Mouse (Mus musculus) adrenal gland, adult 2 months (tissue): ENCODE data around the gene Slc38a3. TPM values are rescaled to one million over a fixed set of nuclear protein-coding genes. Genes with fewer than 3 reads are reported as not detected.

Source experiments
- DNase-seq: peaks from one replicate; pipeline ENCODE4 v3.0.0; 2021
- polyA plus RNA-seq: library from polyadenylated mRNA; depleted of rRNA; stranded (reverse); fragments of >200 nt; gene quantifications from 2 replicates; pipeline ENCODE4 v1.2.3, GENCODE M21; 2012
- total RNA-seq, 2 experiments: library from RNA; stranded (reverse); gene quantifications; 2 replicates each; pipeline ENCODE4 v1.2.3; 2021

Slc38a3 gene
- total and polyA plus RNA-seq, 3 experiments: 0.48 to 4.1 (median 2.7) TPM

DNA sequence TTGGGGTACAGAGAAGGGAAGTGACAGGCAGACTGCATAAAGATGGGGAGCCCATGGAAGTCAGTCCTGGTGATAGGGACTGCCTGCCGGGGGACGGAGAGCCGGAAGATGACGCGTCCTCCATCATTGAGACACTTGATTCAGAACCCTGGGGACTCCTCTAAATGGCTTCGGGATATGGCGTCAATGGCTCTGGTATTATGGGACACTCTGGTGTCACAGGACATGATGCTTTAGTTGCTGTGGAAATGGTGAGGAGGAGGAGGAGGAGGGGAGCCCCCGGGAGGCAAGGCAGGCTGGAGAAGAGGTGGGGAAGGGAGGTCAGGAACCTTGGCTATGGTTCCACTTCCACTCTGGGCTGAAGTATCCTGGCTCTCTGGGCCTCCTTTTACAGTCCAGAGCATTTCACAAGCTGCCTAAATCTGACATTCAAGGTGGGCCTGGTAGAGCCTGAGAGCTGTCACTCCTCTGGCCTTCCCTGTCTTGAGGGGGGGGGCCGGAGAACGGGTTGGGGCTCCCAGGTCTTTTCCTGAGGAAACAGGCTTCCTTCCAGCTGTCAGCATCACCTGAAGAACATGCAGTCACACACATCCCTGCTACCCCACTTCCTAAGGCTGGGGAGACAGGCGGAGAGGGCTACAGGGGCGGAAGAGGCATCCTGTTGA is 26.2 kb upstream of the Slc38a3 start:
- peak; percentile 48 for DNase-seq

DNA sequence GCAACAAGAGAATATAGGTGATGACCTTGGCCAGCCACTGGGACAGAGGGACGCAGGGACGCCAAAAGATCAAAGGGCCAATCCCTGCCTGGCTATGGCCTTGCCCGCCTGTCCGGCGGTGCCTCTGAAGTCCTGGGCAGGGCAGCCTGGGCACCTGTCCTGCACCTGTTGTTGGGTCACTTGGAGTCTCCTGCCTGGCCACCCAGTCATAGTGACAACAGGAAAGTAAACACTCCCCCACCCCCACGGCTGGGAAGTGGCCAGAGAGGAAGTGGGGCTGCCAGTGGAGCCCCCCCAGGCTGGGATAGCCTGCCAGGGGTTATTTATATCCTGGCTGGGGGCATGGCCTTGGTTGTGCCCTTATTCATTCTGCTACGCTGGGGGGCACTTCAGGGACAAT is 25.3 kb upstream of the Slc38a3 start:
- peak; percentile 60 for DNase-seq

DNA sequence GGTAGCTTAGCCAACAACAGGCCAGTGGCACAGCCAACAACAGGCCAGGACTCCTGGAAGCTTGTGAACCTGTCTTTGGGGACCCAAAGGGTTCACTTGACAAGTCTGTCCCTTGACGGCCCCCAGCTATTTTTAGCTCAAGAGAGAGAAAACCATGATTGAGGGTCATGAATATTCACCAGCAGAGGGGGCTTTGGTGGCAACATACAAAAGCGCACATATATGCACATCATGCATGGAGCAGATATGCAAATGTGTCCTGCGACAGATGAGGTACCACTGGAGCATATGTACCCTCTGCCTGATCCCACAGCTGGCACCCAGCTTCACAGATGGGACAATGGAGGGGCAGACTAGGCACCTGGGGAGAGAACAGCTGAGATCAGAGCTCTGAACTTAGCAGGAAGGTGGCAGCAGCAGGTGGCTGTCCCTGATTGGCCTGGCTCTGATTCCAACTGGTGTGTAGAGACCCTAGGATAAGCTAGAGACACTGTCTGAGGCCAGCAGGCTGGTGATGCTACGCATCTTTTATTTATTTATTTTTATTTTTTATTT is 24.2 kb upstream of the Slc38a3 start:
- DNase-seq: no peak

DNA sequence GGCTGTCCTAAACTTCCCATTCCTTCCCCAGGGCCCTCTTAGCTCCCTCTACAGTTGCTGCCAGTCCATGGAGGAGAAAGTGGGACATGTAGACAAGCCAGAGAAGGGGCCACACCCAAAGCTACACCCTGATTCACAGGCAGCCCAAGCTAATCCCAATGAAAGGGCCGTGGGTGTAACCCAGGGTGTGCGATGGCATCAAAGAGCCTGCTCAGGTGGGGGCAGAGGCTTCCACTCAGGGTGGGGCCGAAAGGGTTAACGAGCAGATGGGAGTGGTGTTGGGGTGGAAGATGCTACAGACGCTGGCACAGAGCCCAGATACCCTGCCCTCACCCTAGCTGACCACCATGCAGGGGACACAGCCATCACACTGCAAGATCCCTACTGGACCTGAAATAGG is 23.5 kb upstream of the Slc38a3 start:
- DNase-seq: no peak

DNA sequence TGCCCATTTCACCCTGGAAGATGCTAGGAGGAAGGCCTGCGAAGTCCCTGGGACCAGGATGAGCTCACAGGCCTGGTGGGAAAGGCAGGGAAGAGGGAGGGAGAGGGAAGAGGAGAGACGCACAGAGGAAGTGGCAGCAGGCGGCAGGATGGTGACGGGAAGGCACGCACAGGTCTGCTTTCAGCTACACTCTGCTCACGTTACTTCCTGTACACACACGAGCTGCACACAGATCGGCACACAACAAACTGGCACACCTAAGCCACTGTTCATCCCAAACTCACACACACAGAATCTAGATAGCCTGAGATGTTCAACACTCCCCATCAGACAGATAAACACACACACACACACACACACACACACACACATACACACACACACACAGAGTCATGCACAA is 21.1 kb upstream of the Slc38a3 start:
- no peak for DNase-seq

DNA sequence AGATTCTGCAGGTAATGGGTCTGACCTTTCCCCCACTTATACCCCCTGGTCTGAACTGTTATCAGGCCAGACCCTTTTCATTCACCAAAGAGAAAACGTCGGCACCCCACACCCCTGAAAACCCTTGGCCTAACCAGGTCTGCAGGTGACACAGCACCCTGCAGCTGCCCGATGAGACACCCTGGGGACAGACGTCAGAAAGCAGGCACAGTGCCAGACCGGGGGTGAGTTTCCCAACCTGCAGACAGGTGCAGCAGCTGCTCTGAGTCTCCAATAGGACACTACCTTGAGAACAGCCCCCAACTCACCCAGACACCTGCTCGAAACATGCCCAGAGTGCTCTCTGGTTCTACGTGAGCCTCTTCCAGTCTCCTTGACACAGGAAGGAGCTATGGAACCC is 19.6 kb upstream of the Slc38a3 start:
- no peak for DNase-seq

DNA sequence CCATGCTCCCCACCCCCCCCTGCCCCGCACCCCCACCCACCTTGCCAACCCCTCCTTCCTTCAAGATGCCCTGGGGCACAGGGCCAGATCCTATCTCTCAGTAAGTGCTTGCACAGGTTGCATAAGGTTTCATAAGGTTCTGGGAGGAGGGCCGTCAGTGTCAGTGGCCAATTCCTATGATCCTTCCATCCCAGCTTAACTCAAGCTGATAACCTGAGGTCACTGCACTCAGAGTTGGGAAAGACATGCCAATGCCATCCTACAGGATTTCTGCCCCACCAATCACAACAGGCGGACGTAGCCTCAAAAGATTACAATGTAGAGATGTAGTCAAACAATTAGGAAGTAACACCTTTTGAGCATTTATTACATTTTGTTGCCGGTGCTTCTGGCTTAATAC is 19.1 kb upstream of the Slc38a3 start:
- no peak for DNase-seq

DNA sequence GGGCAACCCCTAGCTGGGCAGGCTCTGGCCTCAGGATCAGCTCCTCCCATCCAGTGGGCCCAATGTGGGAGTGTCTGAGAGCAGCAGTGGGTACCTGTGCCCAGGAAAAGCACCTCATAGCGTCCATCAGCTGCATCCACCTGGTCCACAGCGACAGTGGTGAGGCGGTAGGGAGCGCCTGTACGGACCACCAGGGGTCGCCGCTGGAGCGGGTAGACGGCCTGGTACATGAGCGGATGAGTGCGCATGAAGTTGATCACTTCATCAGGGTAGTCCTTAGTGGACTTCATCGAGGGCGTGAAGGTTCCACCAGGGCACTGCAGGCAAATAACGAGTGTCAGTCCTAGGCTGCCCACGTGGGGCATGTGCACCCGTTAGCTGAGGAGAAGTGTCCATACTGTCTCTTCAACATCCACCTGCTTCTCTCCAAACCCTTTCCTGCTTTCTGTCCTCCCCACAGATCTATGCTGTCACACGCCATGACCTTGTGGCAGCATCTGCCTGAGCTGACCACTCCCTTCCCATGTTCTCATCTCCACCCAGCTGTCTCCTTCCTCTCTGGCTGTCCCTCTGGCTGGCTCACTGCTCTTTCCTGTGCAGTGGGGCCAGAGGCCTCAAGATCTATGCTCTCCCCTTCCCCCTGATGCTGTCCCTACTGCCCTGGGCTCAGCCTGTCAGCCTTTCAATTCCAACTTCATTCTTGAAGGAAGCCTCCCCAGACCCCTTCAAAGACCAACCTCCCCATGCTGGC is 16.1 kb upstream of the Slc38a3 start:
- DNase-seq: peak; percentile 49

DNA sequence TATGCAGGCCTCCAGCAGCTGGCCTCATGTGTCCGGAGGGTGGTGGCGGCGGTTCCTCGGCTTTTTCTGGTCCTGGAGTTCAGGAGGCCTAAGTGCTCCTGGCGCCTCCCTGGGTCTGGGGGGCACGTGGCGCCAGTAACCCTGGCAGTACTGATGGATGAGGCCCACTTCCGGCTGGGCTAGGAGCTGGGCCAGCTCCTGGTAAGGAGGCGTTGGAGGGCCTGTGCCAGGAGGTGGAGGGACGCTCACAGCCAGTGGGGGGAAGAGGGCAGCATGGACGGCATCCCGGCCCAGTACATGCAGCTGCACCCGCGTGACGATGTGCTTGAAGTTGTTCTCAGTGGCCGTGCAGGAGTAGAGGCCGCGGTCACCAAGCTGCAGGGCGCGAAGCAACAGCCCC is 13.1 kb upstream of the Slc38a3 start:
- DNase-seq: no peak

DNA sequence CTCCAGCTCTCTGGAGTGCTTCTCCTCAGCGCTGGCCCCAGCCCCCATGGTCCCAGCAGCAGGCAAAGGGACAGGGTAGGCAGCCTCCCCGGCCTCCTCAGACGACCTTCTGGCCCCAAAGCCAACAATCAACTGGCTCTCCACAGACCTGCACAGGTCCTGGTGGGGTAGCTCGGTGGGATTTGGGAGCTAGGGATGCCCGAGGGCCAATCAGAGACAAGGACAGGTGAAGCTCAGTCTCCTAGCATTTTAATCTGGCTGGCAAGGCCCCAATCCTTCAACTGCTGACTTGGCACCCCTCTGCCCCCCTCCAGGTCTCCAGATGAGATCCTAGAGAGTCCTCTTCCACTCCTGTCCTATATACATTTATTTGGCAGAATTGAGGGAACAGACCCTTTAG is 10.2 kb upstream of the Slc38a3 start, which contains the start of gene Gnat1:
TSS of gene Gnat1 (minus strand) at position 212 of the 400 bp plus-strand sequence.
- DNase-seq: no peak

DNA sequence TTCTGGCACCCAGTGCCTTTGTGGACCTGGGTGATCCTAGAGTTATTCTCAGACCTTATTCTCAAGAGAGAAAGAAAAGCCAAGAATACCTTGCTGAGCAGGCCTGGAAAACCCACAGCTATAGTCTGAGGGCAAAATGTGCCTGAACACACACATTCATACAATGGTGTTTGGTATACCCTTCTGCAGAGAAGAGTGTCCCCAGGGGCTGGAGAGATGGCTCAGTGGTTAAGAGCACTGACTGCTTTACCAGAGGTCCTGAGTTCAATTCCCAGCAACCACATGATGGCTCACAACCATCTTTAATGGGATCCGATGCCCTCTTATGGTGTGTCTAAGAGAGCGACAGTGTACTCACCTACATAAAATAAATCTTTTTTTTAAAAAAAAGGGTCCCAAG is 9.5 kb upstream of the Slc38a3 start:
- no peak for DNase-seq

DNA sequence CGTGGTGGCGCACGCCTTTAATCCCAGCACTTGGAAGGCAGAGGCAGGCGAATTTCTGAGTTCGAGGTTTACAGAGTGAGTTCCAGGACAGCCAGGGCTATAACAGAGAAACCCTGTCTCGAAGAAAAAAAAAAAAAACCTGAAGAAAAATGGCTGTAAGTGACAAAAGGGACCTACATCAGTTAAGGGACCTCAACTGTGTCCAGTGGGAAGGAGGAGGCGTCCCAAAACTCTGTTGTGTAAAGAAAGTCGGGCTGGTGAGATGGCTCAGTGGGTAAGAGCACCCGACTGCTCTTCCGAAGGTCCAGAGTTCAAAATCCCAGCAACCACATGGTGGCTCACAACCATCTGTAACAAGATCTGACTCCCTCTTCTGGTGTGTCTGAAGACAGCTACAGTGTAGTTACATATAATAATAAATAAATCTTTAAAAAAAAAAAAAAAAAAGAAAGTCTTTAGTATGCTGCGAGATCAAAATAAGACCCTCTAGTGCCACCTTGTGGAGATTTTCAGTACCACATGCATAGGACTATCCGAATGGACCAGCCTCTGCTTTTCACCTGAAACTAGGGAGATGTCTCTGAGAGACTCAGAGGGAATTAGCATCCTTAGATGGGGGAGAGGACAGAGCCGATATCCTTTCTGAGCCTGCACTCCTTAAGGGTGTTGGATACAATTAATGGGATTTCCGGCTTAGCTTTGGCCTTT is 8.6 kb upstream of the Slc38a3 start:
- DNase-seq: peak; percentile 63

DNA sequence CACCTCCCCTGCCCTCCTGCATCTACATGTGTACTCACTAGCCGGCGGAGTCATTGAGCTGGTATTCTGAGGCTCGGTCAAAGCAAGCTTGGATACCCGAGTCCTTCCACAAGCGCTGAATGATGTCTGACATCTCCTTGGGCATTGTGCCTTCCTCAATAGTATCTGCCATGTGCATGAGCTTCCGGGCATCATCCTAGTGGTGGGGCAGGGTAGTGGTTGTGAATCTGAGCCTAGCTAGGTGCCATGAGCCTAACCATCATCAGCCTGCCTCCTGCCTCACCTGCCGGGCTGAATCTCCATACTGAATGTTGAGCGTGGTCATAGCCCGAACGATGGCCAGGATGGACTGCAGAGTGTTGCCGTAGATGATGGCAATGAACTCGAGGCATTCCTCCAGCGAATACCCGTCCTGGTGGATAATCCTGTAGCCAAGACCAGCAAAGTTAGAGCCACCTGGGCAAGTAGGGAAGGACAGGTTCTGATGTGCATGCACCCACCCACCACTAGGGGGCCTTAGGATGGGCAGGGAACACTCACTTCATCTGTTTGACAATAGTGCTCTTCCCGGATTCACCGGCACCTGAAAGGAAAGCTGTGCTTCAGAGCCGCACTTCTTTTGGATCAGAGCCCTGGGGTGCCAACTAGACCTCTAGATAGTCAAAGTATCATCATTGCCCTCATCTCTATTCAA is 7.9 kb upstream of the Slc38a3 start:
- DNase-seq: no peak

DNA sequence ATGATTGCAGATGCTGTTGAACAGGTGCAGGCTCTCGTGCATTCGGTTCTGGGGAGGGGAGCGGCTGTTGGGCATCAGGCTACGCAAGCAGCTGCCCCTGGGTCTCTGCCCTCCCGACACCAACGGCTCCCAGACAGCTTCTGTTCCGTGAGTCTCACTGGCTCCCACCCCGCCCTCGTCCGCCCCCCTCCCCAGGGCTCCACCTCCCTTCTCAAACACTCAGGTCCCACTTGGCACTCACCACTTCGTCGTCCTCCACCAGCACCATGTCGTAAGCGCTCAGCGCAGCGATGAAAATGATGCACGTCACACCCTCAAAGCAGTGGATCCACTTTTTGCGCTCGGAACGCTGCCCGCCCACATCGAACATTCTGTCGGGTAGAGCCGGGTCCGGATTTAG is 7.0 kb upstream of the Slc38a3 start:
- DNase-seq: no peak

DNA sequence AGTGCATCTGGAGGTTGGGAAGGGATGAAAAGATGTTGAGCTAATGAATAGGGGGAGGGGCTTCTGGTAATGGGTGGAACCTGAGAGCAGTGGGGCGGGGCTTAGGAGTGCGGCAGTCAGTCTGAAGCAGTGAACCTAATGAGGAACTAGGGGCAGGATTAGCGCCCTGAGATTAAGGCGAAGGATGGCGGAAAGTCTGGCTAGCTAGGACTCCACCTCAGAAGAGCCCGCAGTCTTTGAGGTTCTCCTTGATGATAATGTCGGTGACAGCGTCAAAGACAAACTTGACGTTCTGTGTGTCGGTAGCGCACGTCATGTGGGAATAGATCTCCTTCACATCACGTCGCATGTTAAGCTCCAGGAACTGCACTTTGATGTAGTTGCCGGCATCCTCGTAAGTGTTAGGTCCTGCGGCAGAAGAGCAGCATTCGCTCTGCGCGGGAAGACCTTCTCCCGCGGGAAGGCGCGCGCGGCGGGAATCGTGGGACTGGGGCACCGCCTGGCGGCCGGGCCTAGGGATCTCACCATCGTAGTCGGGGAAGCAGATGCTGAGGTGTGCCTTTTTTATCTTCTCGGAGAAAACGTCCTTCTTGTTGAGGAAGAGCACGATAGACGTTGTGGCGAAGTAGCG is 6.5 kb upstream of the Slc38a3 start:
- DNase-seq: peak; percentile 78

DNA sequence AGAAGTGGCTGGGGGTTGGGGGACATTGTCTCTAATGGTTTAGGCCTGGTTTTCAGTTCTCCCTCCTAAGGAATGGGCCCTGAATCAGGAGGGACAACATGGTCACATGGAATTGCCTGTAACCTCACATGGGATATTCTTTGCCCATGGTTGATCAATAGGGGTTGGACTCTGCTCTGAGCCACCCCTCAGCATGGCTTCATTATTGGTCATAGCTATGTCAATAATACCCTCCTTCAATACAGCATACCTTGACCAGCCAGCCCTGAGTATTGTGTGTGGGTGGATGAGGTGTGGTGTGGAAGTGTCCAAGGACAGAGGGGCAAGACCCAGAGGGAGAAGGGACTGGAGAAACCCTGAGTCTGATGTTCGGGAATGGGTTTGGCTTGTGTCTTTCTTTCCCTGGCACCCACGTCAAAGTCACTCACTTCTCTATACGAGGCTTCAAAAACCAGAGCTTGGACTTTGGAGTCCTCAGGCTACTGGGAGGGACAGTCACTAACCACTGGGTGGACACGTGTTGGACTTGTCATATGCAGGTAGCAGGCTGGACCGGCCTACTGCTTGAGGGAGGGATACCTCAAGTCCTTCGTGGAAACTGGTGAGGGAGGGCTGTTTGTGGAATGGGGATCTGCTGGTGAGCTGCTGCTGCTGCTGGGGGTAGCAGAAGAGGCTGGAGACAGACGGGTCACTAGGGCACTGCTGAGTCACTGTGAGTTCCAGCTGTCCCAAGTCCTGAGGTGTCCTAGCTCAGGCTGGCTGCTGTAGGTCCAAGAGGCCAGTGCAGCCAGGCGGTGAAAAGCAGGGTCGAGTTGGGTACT is 5.5 kb upstream of the Slc38a3 start:
- DNase-seq: no peak

DNA sequence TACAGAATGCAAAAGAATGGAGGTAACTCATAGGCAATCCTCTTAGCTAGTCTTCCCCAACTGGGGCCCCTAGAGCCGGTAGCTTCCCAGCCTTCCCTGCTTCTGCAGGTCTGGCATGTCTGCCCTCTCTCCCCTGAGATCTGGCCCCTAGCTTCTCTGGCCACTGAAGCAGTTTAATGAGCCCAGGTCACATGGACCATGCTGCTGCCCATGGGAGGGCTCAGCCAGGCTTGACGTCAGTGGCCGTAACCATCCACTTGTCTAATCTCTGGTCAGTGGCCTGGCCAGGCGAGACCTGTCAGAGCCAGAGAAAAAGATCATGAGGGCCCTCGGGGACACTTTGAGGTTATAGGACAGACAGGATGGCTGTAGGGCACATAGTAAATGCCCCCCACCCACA is 929 bp upstream of the Slc38a3 start:
- DNase-seq: no peak

DNA sequence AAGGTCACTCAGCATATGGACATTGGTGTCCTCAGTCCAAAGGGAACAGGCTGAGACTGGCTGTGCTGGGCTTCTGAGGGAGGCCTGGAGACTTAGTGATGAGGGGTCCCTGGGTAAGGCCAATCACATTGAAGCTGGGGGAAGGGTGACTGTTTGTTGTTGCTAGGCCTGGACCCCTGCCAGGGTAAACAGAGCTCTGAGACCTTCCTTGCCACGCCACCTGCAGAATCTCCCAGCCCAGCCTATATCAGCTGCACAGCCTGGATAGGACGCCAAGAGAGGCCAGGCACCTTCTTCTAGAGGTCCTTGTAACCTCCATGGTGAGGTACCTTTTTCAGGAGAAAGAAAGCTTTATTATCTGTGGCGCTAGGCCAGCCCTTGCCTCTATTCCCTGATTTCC is 414 bp downstream of the Slc38a3 start:
- DNase-seq: no peak

DNA sequence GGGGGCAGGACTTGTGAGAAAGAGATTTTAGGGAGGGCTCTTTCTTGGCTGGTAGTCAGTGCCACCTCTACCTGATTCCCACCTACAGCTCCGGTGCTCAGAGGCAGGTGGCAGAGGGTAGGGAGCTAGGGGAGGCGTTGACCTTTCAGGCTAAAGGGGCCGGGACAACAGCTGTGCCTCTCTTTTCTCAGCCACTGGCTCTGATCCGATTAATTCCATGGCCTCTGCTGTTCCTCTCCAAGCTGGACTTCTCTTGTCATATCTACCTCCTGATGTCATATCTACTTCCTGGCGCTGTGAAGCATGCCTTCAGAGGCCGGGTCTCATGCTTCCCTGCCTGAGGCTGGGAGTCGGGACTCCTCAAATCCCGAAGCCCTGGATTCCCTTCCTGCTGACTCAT is 1.3 kb downstream of the Slc38a3 start:
- no peak for DNase-seq

DNA sequence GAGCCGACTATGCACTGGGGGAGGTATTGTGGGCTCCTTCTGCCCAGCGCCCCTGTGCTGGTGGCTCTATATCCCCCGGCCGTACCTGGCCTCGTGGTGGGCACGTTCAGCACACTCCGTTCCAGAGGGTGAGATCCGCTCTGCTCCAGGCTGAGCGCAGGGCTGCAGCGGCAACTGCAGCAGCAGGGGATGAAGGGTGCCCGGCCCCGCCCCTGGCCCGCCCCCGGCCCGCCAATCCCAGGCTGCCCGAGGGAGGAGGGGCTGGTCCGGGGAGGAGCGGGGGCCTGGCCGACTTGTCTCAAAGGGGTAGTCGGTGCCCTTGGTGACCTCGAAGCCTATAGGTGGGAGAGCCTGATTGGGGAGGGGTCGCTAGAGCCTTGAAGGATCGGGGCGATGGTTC is 2.1 kb downstream of the Slc38a3 start:
- peak; percentile 60 for DNase-seq

DNA sequence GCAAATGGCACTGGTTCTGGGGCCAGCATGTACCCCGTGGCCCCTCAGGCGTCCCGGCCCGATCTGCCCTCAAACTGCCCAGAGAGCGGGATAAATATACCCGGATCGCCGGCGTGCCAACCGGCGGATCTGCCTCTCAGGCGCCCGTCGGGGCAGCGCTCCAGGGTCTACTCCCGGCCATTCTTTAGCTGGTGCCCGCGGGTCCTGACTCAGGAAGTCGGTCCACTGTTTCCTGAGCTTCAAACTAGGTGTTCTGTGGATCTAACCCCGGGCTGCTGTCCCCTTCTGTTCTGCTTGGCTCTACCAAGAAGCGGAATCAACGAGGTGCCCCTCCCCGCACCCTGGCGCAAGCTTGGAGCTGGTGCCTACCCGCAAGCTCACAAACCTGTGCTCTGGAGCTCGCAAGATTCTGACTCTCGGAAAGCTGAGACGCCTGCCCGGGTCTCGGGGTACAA is 2.6 kb downstream of the Slc38a3 start:
- DNase-seq: no peak
